Mouse (Mus musculus) heart, embryonic 16.5 days (tissue): ENCODE data around the gene Grm3. TPM values are rescaled to one million over a fixed set of nuclear protein-coding genes. Genes with fewer than 3 reads are reported as not detected.

Experiments used
- ATAC-seq: fragments of 200-750 bp; cut with Nextera tagmentation; replicated peaks from 2 replicates; pipeline ENCODE4 v1.8.0; 2017; ENCODE audit warnings: moderate number of reproducible peaks; ENCODE audit not compliant: insufficient read depth, low FRiP score; ENCODE audit errors: extremely low read depth
- H3K27ac ChIP-seq: fragments of 300-500 bp; sonication (generic); 2 replicates; pipeline ENCODE4 v1.5.1; 2014; ENCODE audit warnings: mild to moderate bottlenecking, low read length, control low read depth, moderate library complexity
- H3K27me3 ChIP-seq: fragments of 300-500 bp; sonication (generic); 2 replicates; pipeline ENCODE4 v1.6.1; 2014; ENCODE audit warnings: low read length, mixed read lengths; ENCODE audit not compliant: control insufficient read depth, insufficient read depth
- H3K36me3 ChIP-seq: fragments of 300-500 bp; sonication (generic); 2 replicates; pipeline ENCODE4 v1.6.1; 2014; ENCODE audit not compliant: control insufficient read depth, insufficient read depth
- H3K4me1 ChIP-seq: fragments of 300-500 bp; sonication (generic); 2 replicates; pipeline ENCODE4 v1.6.1; 2014; ENCODE audit warnings: low read length, mixed read lengths; ENCODE audit not compliant: control insufficient read depth, insufficient read depth
- H3K4me2 ChIP-seq: fragments of 300-500 bp; sonication (generic); 2 replicates; pipeline ENCODE4 v1.6.1; 2014; ENCODE audit warnings: low read depth, mild to moderate bottlenecking, control low read depth, low read length
- H3K4me3 ChIP-seq: fragments of 300-500 bp; sonication (generic); 2 replicates; pipeline ENCODE4 v1.5.1; 2014; ENCODE audit warnings: mild to moderate bottlenecking, control low read depth, low read length
- H3K9ac ChIP-seq: fragments of 300-500 bp; sonication (generic); 2 replicates; pipeline ENCODE4 v1.6.1; 2014; ENCODE audit warnings: low read length, control low read depth
- H3K9me3 ChIP-seq: fragments of 300-500 bp; sonication (generic); replicated peaks from 2 replicates; pipeline ENCODE4 v1.6.1; 2016; ENCODE audit warnings: low read length; ENCODE audit not compliant: control insufficient read depth
- WGBS: fragments of 180-500 bp; shearing (Covaris S2); extraction: QIAGEN DNeasy Blood & Tissue Kit; methylation state at CpG from one replicate; pipeline ENCODE4 v1.1.7; 2014; 5-methylcytosine and 5-hydroxymethylcytosine counted together
- polyA plus RNA-seq: library from polyadenylated mRNA; unstranded; fragments of >200 nt; fragmentation: Nextera tagmentation; extraction: Ambion mirVana; gene quantifications from 2 replicates; pipeline ENCODE4 v1.2.1, GENCODE M21; 2015

Gene Grm3
- polyA plus RNA-seq, 1 experiment from 2014 or later = 0.17 TPM

DNA sequence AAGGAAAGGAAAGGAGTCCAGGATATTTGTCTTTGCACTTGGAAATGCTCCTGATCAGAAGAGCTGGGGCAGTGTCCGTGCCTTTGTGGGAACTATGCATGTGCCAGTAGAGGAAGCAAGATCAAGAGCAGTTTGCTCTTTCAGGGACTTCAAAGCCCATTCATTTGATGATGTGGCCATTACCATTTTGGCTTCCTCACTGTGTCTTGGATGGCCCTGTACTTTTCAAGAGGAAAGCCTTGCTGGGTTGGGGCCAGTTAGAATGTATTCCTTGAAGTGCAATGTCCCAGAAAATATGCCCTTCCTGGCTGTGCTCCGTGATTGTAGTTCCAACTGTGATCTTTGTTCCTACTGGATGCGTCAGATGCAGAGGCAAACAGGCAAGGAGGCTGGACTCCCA, 167.3 kb downstream of the Grm3 start:
- Histone ChIP-seq H3K4me2 (no peak overlapping the region), H3K27ac (no peak overlapping the region), H3K9me3 (no peaks in the 10 kb centered on the region), H3K4me3 (no peak overlapping the region), H3K27me3 (no peaks in the 10 kb centered on the region), H3K4me1 (no peaks in the 10 kb centered on the region), H3K36me3 (no peaks in the 10 kb centered on the region), H3K9ac (no peak overlapping the region)
- WGBS = 58% methylated on average over 3 of the region's 3 CpGs
- ATAC-seq = no peak

DNA sequence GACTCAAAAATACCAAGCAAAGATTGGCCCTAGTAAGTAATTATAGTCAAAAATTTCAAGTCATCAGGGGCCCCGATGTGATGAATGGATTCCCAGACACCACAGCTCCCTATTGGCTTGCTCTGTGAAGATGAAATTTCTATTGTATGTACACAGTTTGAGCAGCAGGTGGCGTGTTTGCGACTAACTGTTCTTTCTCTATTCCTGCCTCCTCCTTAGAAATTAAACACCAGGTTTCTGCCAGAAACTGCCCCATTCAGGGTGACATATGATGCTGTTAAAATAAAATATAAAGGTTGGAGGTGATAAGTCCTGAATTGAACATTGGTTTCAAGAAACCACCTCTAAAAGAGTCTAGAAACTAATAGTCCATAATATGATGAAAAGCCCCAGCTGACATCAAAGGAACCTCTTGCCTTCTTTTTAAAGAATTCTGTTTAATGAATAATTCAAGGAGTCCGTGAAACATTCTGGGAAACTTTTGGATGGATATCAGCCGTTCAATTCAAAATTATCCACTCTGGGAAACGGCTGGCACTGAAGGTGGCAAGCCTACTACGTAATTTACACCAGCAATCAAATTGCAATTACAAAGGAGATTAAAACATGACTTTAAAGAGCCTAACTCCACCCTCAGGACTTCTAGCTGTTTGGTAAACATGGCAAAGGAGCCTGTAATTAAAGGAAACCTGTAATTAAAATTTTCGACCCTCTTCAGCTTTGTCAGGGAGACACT, 184.0 kb downstream of the Grm3 start:
- no peak overlapping the region for H3K4me3 ChIP-seq
- ATAC-seq = no peak
- no peaks in the 10 kb centered on the region for H3K36me3 ChIP-seq
- H3K27me3 ChIP-seq = no peaks in the 10 kb centered on the region
- no peak overlapping the region for H3K4me2 ChIP-seq
- WGBS = 38% methylated on average over 8 of the region's 8 CpGs
- no peaks in the 10 kb centered on the region for H3K4me1 ChIP-seq
- no peak overlapping the region for H3K27ac ChIP-seq
- no peaks in the 10 kb centered on the region for H3K9me3 ChIP-seq
- H3K9ac ChIP-seq = no peak overlapping the region

DNA sequence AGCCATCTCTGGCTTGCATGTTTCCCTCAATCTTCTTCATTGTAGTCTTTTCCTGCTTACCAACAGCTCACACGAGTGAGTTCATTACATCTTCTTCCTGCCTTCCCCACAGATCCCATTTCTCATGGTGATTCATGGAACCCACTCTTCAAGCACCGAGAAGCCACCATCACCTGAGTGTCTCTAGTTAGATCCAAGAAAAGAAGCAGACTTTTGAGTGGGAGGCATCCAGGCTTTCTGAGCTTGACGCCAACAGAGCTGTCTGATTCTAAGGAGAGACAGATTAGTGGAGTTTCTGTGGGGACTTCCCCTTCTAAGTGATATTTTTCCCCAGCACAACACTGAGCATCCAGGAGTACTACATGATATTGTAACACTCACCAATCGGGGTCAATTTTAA, 199.5 kb downstream of the Grm3 start:
- Histone ChIP-seq H3K36me3 (no peaks in the 10 kb centered on the region), H3K9me3 (no peaks in the 10 kb centered on the region)
- no peak for ATAC-seq

DNA sequence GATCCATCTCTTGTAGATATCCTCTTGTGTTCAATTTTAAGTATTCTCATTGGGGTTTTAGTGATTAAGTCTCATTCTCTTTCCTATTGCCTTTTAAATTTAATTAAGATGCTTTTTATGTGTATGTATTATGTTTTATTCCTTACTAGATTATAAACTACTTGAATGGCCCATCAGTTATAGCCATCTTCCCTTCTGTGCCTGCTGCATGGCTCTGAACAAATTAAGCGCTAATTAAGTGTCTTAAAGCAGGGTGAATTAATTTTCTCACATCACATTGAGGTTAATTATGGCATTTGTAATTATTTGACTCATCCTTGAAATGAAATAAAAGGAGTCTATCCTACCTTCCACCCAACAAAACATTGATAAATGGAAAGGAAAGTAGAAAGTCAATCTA, 213.9 kb downstream of the Grm3 start:
- Histone ChIP-seq H3K4me3 (no peak overlapping the region), H3K27me3 (no peaks in the 10 kb centered on the region), H3K4me2 (no peak overlapping the region), H3K9ac (no peak overlapping the region), H3K9me3 (no peaks in the 10 kb centered on the region), H3K27ac (no peak overlapping the region), H3K36me3 (no peaks in the 10 kb centered on the region), H3K4me1 (no peaks in the 10 kb centered on the region)
- ATAC-seq = no peak
- WGBS = 88% methylated on average over 1 of the region's 1 CpGs

More for the DNA sequence above, 199.5 kb downstream of the Grm3 start:
- no peaks in the 10 kb centered on the region for H3K4me1 ChIP-seq
- H3K9ac ChIP-seq = no peak overlapping the region
- WGBS = 70% methylated on average over 4 of the region's 4 CpGs
- H3K4me3 ChIP-seq = no peak overlapping the region
- no peaks in the 10 kb centered on the region for H3K27me3 ChIP-seq
- no peak overlapping the region for H3K27ac ChIP-seq
- H3K4me2 ChIP-seq = no peak overlapping the region

DNA sequence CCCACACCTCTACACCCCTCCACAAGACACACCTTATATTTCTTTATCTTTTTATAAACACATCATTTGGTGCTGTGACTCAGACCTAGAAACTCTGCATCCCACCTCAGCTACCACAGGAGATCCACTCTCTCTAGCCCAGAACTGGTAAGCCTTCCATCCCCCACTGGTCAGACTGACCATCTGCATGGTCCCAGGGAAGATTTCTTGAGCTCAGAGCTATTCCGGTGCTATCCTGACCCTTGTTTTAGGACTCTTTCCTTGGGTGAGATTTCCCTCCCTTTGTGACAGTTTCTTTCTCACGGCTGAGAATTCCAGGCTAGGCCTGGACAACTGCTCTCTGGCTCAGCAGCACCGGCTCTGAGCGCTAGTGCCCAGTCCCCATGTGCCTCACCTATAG, 227.7 kb downstream of the Grm3 start:
- Histone ChIP-seq H3K9ac (no peak overlapping the region), H3K36me3 (no peaks in the 10 kb centered on the region), H3K27ac (no peak overlapping the region), H3K9me3 (no peaks in the 10 kb centered on the region), H3K4me3 (no peak overlapping the region), H3K27me3 (no peaks in the 10 kb centered on the region), H3K4me2 (no peak overlapping the region), H3K4me1 (no peaks in the 10 kb centered on the region)
- ATAC-seq = no peak
- WGBS = 70% methylated on average over 4 of the region's 4 CpGs

DNA sequence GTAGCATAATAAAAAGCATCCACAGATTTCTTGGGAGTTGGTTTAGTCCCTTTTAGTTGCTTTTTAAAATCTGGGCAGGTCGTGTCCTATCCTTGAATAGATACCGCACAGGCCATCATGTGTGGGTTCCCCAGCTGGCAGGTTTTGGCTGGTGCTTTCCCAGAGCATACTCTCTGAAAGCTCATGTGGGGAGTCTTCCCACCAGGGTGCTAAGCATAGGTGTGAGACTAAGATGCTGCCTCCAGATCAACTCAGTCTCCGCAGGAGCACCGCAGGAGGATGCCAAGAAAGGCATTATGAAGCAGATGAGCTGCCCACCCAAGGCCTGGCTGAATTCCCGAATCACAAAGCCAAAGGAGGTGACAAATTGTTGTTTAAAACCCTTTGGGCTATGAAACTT, 229.5 kb downstream of the Grm3 start:
- WGBS = 23% methylated on average over 5 of the region's 5 CpGs
- no peaks in the 10 kb centered on the region for H3K4me1 ChIP-seq
- no peaks in the 10 kb centered on the region for H3K27me3 ChIP-seq
- no peaks in the 10 kb centered on the region for H3K9me3 ChIP-seq
- no peak for ATAC-seq
- no peak overlapping the region for H3K9ac ChIP-seq
- no peak overlapping the region for H3K27ac ChIP-seq
- H3K36me3 ChIP-seq = no peaks in the 10 kb centered on the region
- no peak overlapping the region for H3K4me3 ChIP-seq
- no peak overlapping the region for H3K4me2 ChIP-seq

DNA sequence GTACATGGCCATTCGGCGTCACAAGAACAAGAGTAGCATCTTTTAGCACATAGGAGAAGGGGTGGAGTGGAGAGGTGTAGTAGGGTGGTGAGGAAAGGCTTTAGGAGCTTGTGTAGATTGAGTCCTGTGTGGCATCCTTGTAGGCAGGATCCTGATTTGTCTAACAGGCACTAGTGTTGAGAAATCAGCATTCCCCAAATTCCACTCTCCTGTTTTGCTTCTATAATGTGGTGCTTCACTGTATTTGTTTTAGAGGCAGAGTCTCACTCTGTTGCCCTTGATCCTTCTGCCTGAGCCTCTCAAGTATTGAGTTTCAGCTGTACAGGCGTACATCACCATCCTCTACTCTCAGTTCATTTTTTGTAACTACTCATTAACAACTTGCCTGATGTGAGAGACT, 247.4 kb downstream of the Grm3 start:
- Histone ChIP-seq H3K27ac (no peak overlapping the region), H3K9me3 (no peaks in the 10 kb centered on the region), H3K4me3 (no peak overlapping the region), H3K36me3 (no peaks in the 10 kb centered on the region), H3K4me2 (no peak overlapping the region), H3K4me1 (no peaks in the 10 kb centered on the region), H3K27me3 (no peaks in the 10 kb centered on the region), H3K9ac (no peak overlapping the region)
- 66% methylated on average over 3 of the region's 3 CpGs for WGBS
- ATAC-seq = no peak

DNA sequence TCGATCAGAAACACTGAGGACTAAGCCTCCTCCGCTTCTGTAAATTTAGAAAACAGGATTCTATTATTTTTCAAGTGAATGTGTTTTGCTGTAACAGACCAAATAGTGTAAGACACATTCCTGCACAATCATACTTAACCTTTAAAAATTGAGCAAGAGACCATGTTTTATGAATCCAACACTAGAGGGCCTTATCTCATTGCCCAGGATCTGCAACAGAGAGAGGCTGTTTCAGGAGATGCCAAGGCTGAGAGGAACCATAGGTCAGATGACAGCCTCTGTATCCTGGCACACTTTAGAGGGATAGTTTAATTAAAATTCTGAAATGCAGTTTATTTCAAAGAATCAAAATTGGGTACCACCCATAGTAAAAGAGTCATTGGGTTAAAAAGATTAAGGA, 271.7 kb downstream of the Grm3 start:
- no peak for ATAC-seq
- WGBS = 83% methylated on average over 2 of the region's 2 CpGs
- Histone ChIP-seq H3K4me3 (no peak overlapping the region), H3K9ac (no peak overlapping the region), H3K27me3 (no peaks in the 10 kb centered on the region), H3K4me1 (no peaks in the 10 kb centered on the region), H3K4me2 (no peak overlapping the region), H3K27ac (no peak overlapping the region), H3K9me3 (no peaks in the 10 kb centered on the region), H3K36me3 (no peaks in the 10 kb centered on the region)

DNA sequence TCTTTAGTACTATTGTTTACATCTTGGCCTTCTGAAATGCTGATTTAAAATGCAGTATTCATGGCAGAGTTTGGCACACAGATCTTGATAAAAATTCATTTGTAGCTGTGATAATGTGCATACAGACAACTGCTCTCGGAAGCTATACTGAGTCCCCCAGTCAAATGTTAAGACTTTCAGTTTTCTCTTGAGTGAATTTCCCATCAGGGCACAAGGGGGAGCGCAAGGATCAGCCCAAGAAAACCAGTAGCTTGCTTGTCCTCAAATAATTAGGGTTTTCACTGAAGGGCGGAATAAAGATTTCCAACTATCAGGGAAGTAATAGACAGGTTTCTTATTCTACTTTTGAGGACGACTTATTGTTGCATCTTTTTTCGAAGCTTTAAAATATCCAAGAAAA, 275.4 kb downstream of the Grm3 start:
- H3K9ac ChIP-seq = no peak overlapping the region
- no peaks in the 10 kb centered on the region for H3K4me1 ChIP-seq
- no peak overlapping the region for H3K4me2 ChIP-seq
- H3K27ac ChIP-seq = no peak overlapping the region
- 69% methylated on average over 5 of the region's 5 CpGs for WGBS
- no peaks in the 10 kb centered on the region for H3K27me3 ChIP-seq
- H3K4me3 ChIP-seq = no peak overlapping the region
- no peaks in the 10 kb centered on the region for H3K9me3 ChIP-seq
- no peaks in the 10 kb centered on the region for H3K36me3 ChIP-seq
- no peak for ATAC-seq
